Mouse (Mus musculus): ENCODE data around the gene 2610507B11Rik. TPM values are rescaled to one million over a fixed set of nuclear protein-coding genes. Genes with fewer than 3 reads are reported as not detected.

2610507B11Rik gene
- 60.4 and 72.1 TPM in 2 replicates for polyA plus RNA-seq (2016; fragmentation: Nextera tagmentation; extraction: Ambion mirVana)

GRCm38 (mm10) chr11:78261380-78262352, at the start of gene 2610507B11Rik:
Gene 2610507B11Rik, plus strand, starts transcription at chr11:78261752.
- peak; percentile 97 for DNase-seq (ENCODE audit: low spot score)
- peaks cover 37% of the 10 kb centered on the region for H3K36me3 ChIP-seq (replicated peaks)
- no peaks in the 10 kb centered on the region for H3K9me3 ChIP-seq
- peak within 1 kb of the TSS; percentile 96 for H3K4me3 ChIP-seq
- WGBS, result under 1% methylated on average over 115 of the region's 115 CpGs
- peaks cover 13% of the 10 kb centered on the region for H3K4me1 ChIP-seq
- peaks cover 19% of the 10 kb centered on the region for H3K27me3 ChIP-seq (replicated peaks; ENCODE audit: low read depth, poor library complexity, severe bottlenecking)
- H3K27ac ChIP-seq (replicated peaks), result peak within 1 kb of the TSS; percentile 93

GRCm38 (mm10) chr11:78213086-78213817, 48.3 kb upstream of the 2610507B11Rik start:
- Histone ChIP-seq H3K4me3 (no peak overlapping the region), H3K9me3 (no peaks in the 10 kb centered on the region), H3K4me1 (no peaks in the 10 kb centered on the region), H3K36me3 (replicated peaks) (peaks cover 100% of the 10 kb centered on the region), H3K27me3 (replicated peaks; ENCODE audit: low read depth, poor library complexity, severe bottlenecking) (no peaks in the 10 kb centered on the region), H3K27ac (replicated peaks) (no peak overlapping the region)
- 95% methylated on average over 14 of the region's 14 CpGs for WGBS
- no peak for DNase-seq (ENCODE audit: low spot score)

- H3K27me3 ChIP-seq (replicated peaks; ENCODE audit: low read depth, poor library complexity, severe bottlenecking), result no peaks in the 10 kb centered on the region
- no peak overlapping the region for H3K4me3 ChIP-seq
- peaks cover 100% of the 10 kb centered on the region for H3K36me3 ChIP-seq (replicated peaks)
- no peaks in the 10 kb centered on the region for H3K4me1 ChIP-seq
- H3K9me3 ChIP-seq, result no peaks in the 10 kb centered on the region
- no peak overlapping the region for H3K27ac ChIP-seq (replicated peaks)
- no peak for DNase-seq (ENCODE audit: low spot score)
- WGBS, result 92% methylated on average over 11 of the region's 11 CpGs
Observed at GRCm38 (mm10) chr11:78215709-78216317, 45.7 kb upstream of the 2610507B11Rik start.

GRCm38 (mm10) chr11:78223586-78223985, 38.0 kb upstream of the 2610507B11Rik start:
- WGBS, result 94% methylated on average over 4 of the region's 4 CpGs
- Histone ChIP-seq H3K36me3 (replicated peaks) (peaks cover 100% of the 10 kb centered on the region), H3K27ac (replicated peaks) (no peak overlapping the region), H3K9me3 (no peaks in the 10 kb centered on the region), H3K4me3 (no peak overlapping the region), H3K4me1 (no peaks in the 10 kb centered on the region), H3K27me3 (replicated peaks; ENCODE audit: low read depth, poor library complexity, severe bottlenecking) (no peaks in the 10 kb centered on the region)
- no peak for DNase-seq (ENCODE audit: low spot score)

- DNase-seq (ENCODE audit: low spot score), result no peak
- Histone ChIP-seq H3K27ac (replicated peaks) (no peak overlapping the region), H3K36me3 (replicated peaks) (peaks cover 96% of the 10 kb centered on the region), H3K4me1 (no peaks in the 10 kb centered on the region), H3K9me3 (no peaks in the 10 kb centered on the region), H3K4me3 (no peak overlapping the region), H3K27me3 (replicated peaks; ENCODE audit: low read depth, poor library complexity, severe bottlenecking) (no peaks in the 10 kb centered on the region)
- 94% methylated on average over 6 of the region's 6 CpGs for WGBS
Observed at GRCm38 (mm10) chr11:78231518-78231917, 30.0 kb upstream of the 2610507B11Rik start.

- WGBS, result 91% methylated on average over 9 of the region's 9 CpGs
- peaks cover 51% of the 10 kb centered on the region for H3K36me3 ChIP-seq (replicated peaks)
- no peak overlapping the region for H3K27ac ChIP-seq (replicated peaks)
- H3K9me3 ChIP-seq, result no peaks in the 10 kb centered on the region
- no peak for DNase-seq (ENCODE audit: low spot score)
- no peaks in the 10 kb centered on the region for H3K27me3 ChIP-seq (replicated peaks; ENCODE audit: low read depth, poor library complexity, severe bottlenecking)
- H3K4me1 ChIP-seq, result peaks cover 12% of the 10 kb centered on the region
- no peak overlapping the region for H3K4me3 ChIP-seq
Observed at GRCm38 (mm10) chr11:78240193-78240857, 21.2 kb upstream of the 2610507B11Rik start.

GRCm38 (mm10) chr11:78245261-78245626, 16.3 kb upstream of the 2610507B11Rik start:
- no peak for DNase-seq (ENCODE audit: low spot score)
- Histone ChIP-seq H3K36me3 (replicated peaks) (peaks cover 21% of the 10 kb centered on the region), H3K4me1 (peaks cover 34% of the 10 kb centered on the region), H3K27me3 (replicated peaks; ENCODE audit: low read depth, poor library complexity, severe bottlenecking) (no peaks in the 10 kb centered on the region), H3K9me3 (no peaks in the 10 kb centered on the region), H3K4me3 (peak overlapping the region; percentile 99), H3K27ac (replicated peaks) (peak overlapping the region; percentile 89)
- WGBS, result under 1% methylated on average over 19 of the region's 19 CpGs

GRCm38 (mm10) chr11:78245627-78246317, 15.8 kb upstream of the 2610507B11Rik start, which contains the start of the genes Sdf2 and Supt6:
Gene Sdf2, plus strand, starts transcription at chr11:78245746.
Gene Supt6, minus strand, starts transcription at chr11:78245987.
- WGBS, result under 1% methylated on average over 50 of the region's 50 CpGs
- DNase-seq (ENCODE audit: low spot score), result peak; percentile 91
- peak within 1 kb of the TSS; percentile 99 for H3K4me3 ChIP-seq
- H3K4me1 ChIP-seq, result peaks cover 34% of the 10 kb centered on the region
- H3K27ac ChIP-seq (replicated peaks), result peak within 1 kb of the TSS; percentile 89
- H3K27me3 ChIP-seq (replicated peaks; ENCODE audit: low read depth, poor library complexity, severe bottlenecking), result no peaks in the 10 kb centered on the region
- no peaks in the 10 kb centered on the region for H3K9me3 ChIP-seq
- H3K36me3 ChIP-seq (replicated peaks), result peaks cover 21% of the 10 kb centered on the region

GRCm38 (mm10) chr11:78246318-78247011, 15.1 kb upstream of the 2610507B11Rik start:
- H3K4me1 ChIP-seq, result peaks cover 34% of the 10 kb centered on the region
- H3K27ac ChIP-seq (replicated peaks), result peak overlapping the region; percentile 89; the same call in 1 of the 2 replicates
- no peaks in the 10 kb centered on the region for H3K9me3 ChIP-seq
- DNase-seq (ENCODE audit: low spot score), result no peak
- peaks cover 25% of the 10 kb centered on the region for H3K36me3 ChIP-seq (replicated peaks)
- no peaks in the 10 kb centered on the region for H3K27me3 ChIP-seq (replicated peaks; ENCODE audit: low read depth, poor library complexity, severe bottlenecking)
- 55% methylated on average over 7 of the region's 7 CpGs for WGBS
- peak overlapping the region; percentile 99 for H3K4me3 ChIP-seq

- no peak for DNase-seq (ENCODE audit: low spot score)
- Histone ChIP-seq H3K4me3 (peak overlapping the region; percentile 99), H3K9me3 (no peaks in the 10 kb centered on the region), H3K36me3 (replicated peaks) (peaks cover 28% of the 10 kb centered on the region), H3K27me3 (replicated peaks; ENCODE audit: low read depth, poor library complexity, severe bottlenecking) (no peaks in the 10 kb centered on the region), H3K4me1 (peaks cover 34% of the 10 kb centered on the region), H3K27ac (replicated peaks) (no peak overlapping the region)
- WGBS, result 73% methylated on average over 3 of the region's 3 CpGs
Observed at GRCm38 (mm10) chr11:78247012-78247348, 14.6 kb upstream of the 2610507B11Rik start.

GRCm38 (mm10) chr11:78247727-78248140, 13.8 kb upstream of the 2610507B11Rik start:
- no peaks in the 10 kb centered on the region for H3K9me3 ChIP-seq
- no peak overlapping the region for H3K27ac ChIP-seq (replicated peaks)
- peaks cover 34% of the 10 kb centered on the region for H3K4me1 ChIP-seq
- 61% methylated on average over 4 of the region's 4 CpGs for WGBS
- DNase-seq (ENCODE audit: low spot score), result no peak
- peak overlapping the region; percentile 34 for H3K4me3 ChIP-seq
- H3K27me3 ChIP-seq (replicated peaks; ENCODE audit: low read depth, poor library complexity, severe bottlenecking), result no peaks in the 10 kb centered on the region
- H3K36me3 ChIP-seq (replicated peaks), result peaks cover 34% of the 10 kb centered on the region

Data from embryonic facial prominence, embryonic 10.5 days (tissue).